Mouse (Mus musculus) right cerebral cortex, postnatal 14 days (tissue): ENCODE data around the gene Olfr1305.

ENCODE experiments used
- DNase-seq: peaks from one replicate; pipeline ENCODE4 v3.0.0; 2022

The Olfr1305 gene

GRCm38 (mm10) chr2:111877049-111877448 lies at the start of gene Olfr1305:
Gene Olfr1305 (minus strand): TSS chr2:111877149.
- no peak for DNase-seq

GRCm38 (mm10) chr2:111916171-111916570 lies 39.2 kb upstream of the Olfr1305 start, which contains the start of gene Olfr1306:
Gene Olfr1306 (minus strand): TSS chr2:111916271.
- DNase-seq: no peak

GRCm38 (mm10) chr2:111820240-111820639 lies 56.7 kb downstream of the Olfr1305 start, which contains the start of gene Olfr1303:
Gene Olfr1303 (minus strand): TSS chr2:111820340.
- DNase-seq: no peak
